Mouse (Mus musculus) G1E (cell line): Measurements from ENCODE around the gene Mrps27. TPM values are rescaled to one million over a fixed set of nuclear protein-coding genes. Genes with fewer than 3 reads are reported as not detected.
A peak's percentile ranks its signal among the peaks of the same experiment; 100 is the strongest.

Experiments
- ATAC-seq: 2 replicates; pipeline ENCODE4 v1.8.0; 2016; ENCODE audit warnings: mild to moderate bottlenecking; ENCODE audit not compliant: insufficient number of reproducible peaks, poor library complexity, low FRiP score, severe bottlenecking; ENCODE audit errors: extremely low read depth
- DNase-seq: peaks from one replicate; pipeline ENCODE4 v3.0.0; 2012; ENCODE audit warnings: low spot score
- H3K27me3 ChIP-seq: 2 replicates; pipeline ENCODE4 v1.6.1; 2012; ENCODE audit warnings: mild to moderate bottlenecking, low read length, inconsistent platforms; ENCODE audit not compliant: insufficient read depth
- H3K36me3 ChIP-seq: replicated peaks from 2 replicates; pipeline ENCODE3; 2012; ENCODE audit warnings: mild to moderate bottlenecking, inconsistent platforms
- H3K4me1 ChIP-seq: 2 replicates; pipeline ENCODE4 v1.6.1; 2012; ENCODE audit warnings: low read depth, low read length, inconsistent platforms, mixed read lengths; ENCODE audit not compliant: insufficient read depth
- H3K4me3 ChIP-seq: 2 replicates; pipeline ENCODE4 v1.5.1; 2012; ENCODE audit warnings: low read depth, mild to moderate bottlenecking, inconsistent platforms, low read length, moderate library complexity, mixed read lengths
- H3K9me3 ChIP-seq: replicated peaks from 2 replicates; pipeline ENCODE4 v1.6.1; 2012; ENCODE audit warnings: inconsistent platforms
- CTCF ChIP-seq: IDR thresholded peaks from 2 replicates; pipeline ENCODE4 v1.5.1; 2012; ENCODE audit warnings: low read depth, low read length, inconsistent platforms, mixed read lengths
- GATA1 ChIP-seq: IDR thresholded peaks from 2 replicates; pipeline ENCODE4 v1.6.1; 2012; ENCODE audit warnings: borderline replicate concordance, low read length, inconsistent platforms, mixed read lengths
- GATA2 ChIP-seq: IDR thresholded peaks from 2 replicates; pipeline ENCODE4 v1.6.1; 2012; ENCODE audit warnings: low read depth, low read length, inconsistent platforms, borderline replicate concordance
- POLR2AphosphoS5 ChIP-seq: IDR thresholded peaks from 2 replicates; pipeline ENCODE4 v1.6.1; 2012; ENCODE audit warnings: low read depth, low read length, inconsistent platforms; ENCODE audit not compliant: insufficient replicate concordance
- TAL1 ChIP-seq: conservative IDR thresholded peaks from 2 replicates; pipeline ENCODE4 v1.6.1; 2012; ENCODE audit warnings: low read depth, low read length, inconsistent platforms, mixed read lengths
- polyA plus RNA-seq: library from polyadenylated mRNA; stranded (reverse); fragments of >175 nt; gene quantifications from 2 replicates; pipeline ENCODE4 v1.2.3, GENCODE M21; 2012
- total RNA-seq, 2 experiments: library from RNA; stranded (forward) in 1 of 2; stranded (reverse) in 1 of 2; fragments of 200-1000 nt in 1 of 2; fragments of >200 nt in 1 of 2; fragmentation: Nextera tagmentation in 1 of 2; gene quantifications; 2 replicates each; pipeline ENCODE4 v1.2.3; 2014 to 2017

Gene Mrps27
- total and polyA plus RNA-seq, 3 experiments, result 14.5 to 26.1 (median 18.4) TPM

GRCm38 (mm10) chr13:99409216-99409615 lies 64.6 kb downstream of the Mrps27 start:
- ATAC-seq, result no peak
- TF ChIP-seq GATA2 (no peak), CTCF (no peak), GATA1 (no peak)
- peaks cover 94% of the 10 kb centered on the region for H3K36me3 ChIP-seq

GRCm38 (mm10) chr13:99410611-99411515 lies 66.3 kb downstream of the Mrps27 start:
- DNase-seq (no peak), ATAC-seq (no peak)
- H3K4me1 ChIP-seq, result peaks cover 7% of the 10 kb centered on the region
- no peak overlapping the region for H3K4me3 ChIP-seq
- peaks cover 96% of the 10 kb centered on the region for H3K36me3 ChIP-seq
- H3K27me3 ChIP-seq, result no peaks in the 10 kb centered on the region
- no peak for TF ChIP-seq POLR2AphosphoS5
- TF ChIP-seq GATA1, result no peak
- TF ChIP-seq TAL1, result no peak
- no peak for TF ChIP-seq CTCF
- no peak for TF ChIP-seq GATA2
- no peaks in the 10 kb centered on the region for H3K9me3 ChIP-seq

More at GRCm38 (mm10) chr13:99409216-99409615, 64.6 kb downstream of the Mrps27 start:
- H3K9me3 ChIP-seq, result no peaks in the 10 kb centered on the region
- H3K27me3 ChIP-seq, result no peaks in the 10 kb centered on the region
- DNase-seq, result no peak
- no peak overlapping the region for H3K4me3 ChIP-seq
- H3K4me1 ChIP-seq, result peaks cover 7% of the 10 kb centered on the region

- Histone ChIP-seq H3K4me1 (peaks cover 7% of the 10 kb centered on the region), H3K4me3 (no peak overlapping the region), H3K9me3 (no peaks in the 10 kb centered on the region), H3K27me3 (no peaks in the 10 kb centered on the region), H3K36me3 (peaks cover 96% of the 10 kb centered on the region)
- TF ChIP-seq GATA2, result no peak
- TF ChIP-seq TAL1, result no peak
- no peak for TF ChIP-seq POLR2AphosphoS5
- no peak for TF ChIP-seq GATA1
- no peak for TF ChIP-seq CTCF
- no peak for DNase-seq
- no peak for ATAC-seq
These were observed 67.2 kb downstream of the Mrps27 start for GRCm38 (mm10) chr13:99411761-99412160.

- H3K36me3 ChIP-seq, result peaks cover 94% of the 10 kb centered on the region
- no peak overlapping the region for H3K4me3 ChIP-seq
- ATAC-seq, result peak; percentile 54
- TF ChIP-seq POLR2AphosphoS5 (no peak), CTCF (no peak), GATA2 (no peak), TAL1 (no peak), GATA1 (no peak)
- H3K9me3 ChIP-seq, result no peaks in the 10 kb centered on the region
- H3K4me1 ChIP-seq, result peaks cover 7% of the 10 kb centered on the region
- peak; percentile 28 for DNase-seq
- no peaks in the 10 kb centered on the region for H3K27me3 ChIP-seq
These were observed 68.0 kb downstream of the Mrps27 start for GRCm38 (mm10) chr13:99412477-99413080.

GRCm38 (mm10) chr13:99413481-99414351 lies 69.1 kb downstream of the Mrps27 start:
- Histone ChIP-seq H3K4me1 (peaks cover 7% of the 10 kb centered on the region), H3K4me3 (no peak overlapping the region), H3K36me3 (peaks cover 95% of the 10 kb centered on the region), H3K27me3 (no peaks in the 10 kb centered on the region), H3K9me3 (no peaks in the 10 kb centered on the region)
- ATAC-seq (no peak), DNase-seq (no peak)
- TF ChIP-seq GATA2, result no peak
- TF ChIP-seq GATA1, result no peak
- TF ChIP-seq POLR2AphosphoS5, result no peak
- no peak for TF ChIP-seq TAL1
- no peak for TF ChIP-seq CTCF

GRCm38 (mm10) chr13:99414352-99414742 lies 69.8 kb downstream of the Mrps27 start:
- no peak overlapping the region for H3K4me3 ChIP-seq
- DNase-seq (no peak), ATAC-seq (no peak)
- no peaks in the 10 kb centered on the region for H3K9me3 ChIP-seq
- TF ChIP-seq POLR2AphosphoS5, result no peak
- no peak for TF ChIP-seq CTCF
- TF ChIP-seq GATA1, result no peak
- no peak for TF ChIP-seq GATA2
- no peak for TF ChIP-seq TAL1
- peaks cover 94% of the 10 kb centered on the region for H3K36me3 ChIP-seq
- H3K4me1 ChIP-seq, result peaks cover 7% of the 10 kb centered on the region
- H3K27me3 ChIP-seq, result no peaks in the 10 kb centered on the region
